Mouse (Mus musculus) forebrain, embryonic 14.5 days (tissue): ENCODE measurements around the gene Etl4. TPM values are rescaled to one million over a fixed set of nuclear protein-coding genes. Genes with fewer than 3 reads are reported as not detected.

ENCODE experiments used
- ATAC-seq: fragments of 200-750 bp; cut with Nextera tagmentation; 2 replicates; pipeline ENCODE4 v1.8.0; 2017; ENCODE audit warnings: mild to moderate bottlenecking, moderate library complexity
- DNase-seq: peaks from one replicate; pipeline ENCODE4 v3.0.0-alpha.2; 2015; ENCODE audit warnings: low spot score
- H3K27ac ChIP-seq: fragments of 300-500 bp; sonication (generic); 2 replicates; pipeline ENCODE4 v1.5.1; 2014; ENCODE audit warnings: low read depth, mild to moderate bottlenecking, control low read depth, low read length, moderate library complexity
- H3K27me3 ChIP-seq: fragments of 300-500 bp; sonication (generic); replicated peaks from 2 replicates; pipeline ENCODE4 v1.6.1; 2014; ENCODE audit warnings: low read length, control low read depth, mixed read lengths; ENCODE audit not compliant: control insufficient read depth, insufficient read depth
- H3K36me3 ChIP-seq: fragments of 300-500 bp; sonication (generic); 2 replicates; pipeline ENCODE4 v1.6.1; 2014; ENCODE audit warnings: low read length, control low read depth; ENCODE audit not compliant: control insufficient read depth, insufficient read depth
- H3K4me1 ChIP-seq: fragments of 300-500 bp; sonication (generic); 2 replicates; pipeline ENCODE4 v1.6.1; 2014; ENCODE audit warnings: antibody characterized with exemption, low read length, control low read depth; ENCODE audit not compliant: control insufficient read depth, insufficient read depth
- H3K4me2 ChIP-seq: fragments of 300-500 bp; sonication (generic); 2 replicates; pipeline ENCODE4 v1.6.1; 2014; ENCODE audit warnings: mild to moderate bottlenecking, control low read depth, low read length
- H3K4me3 ChIP-seq: fragments of 300-500 bp; sonication (generic); 2 replicates; pipeline ENCODE4 v1.5.1; 2014; ENCODE audit warnings: low read depth, low read length, control low read depth
- H3K9ac ChIP-seq: fragments of 300-500 bp; sonication (generic); 2 replicates; pipeline ENCODE4 v1.6.1; 2014; ENCODE audit warnings: mild to moderate bottlenecking, low read length, control low read depth, moderate library complexity
- H3K9me3 ChIP-seq: fragments of 300-500 bp; sonication (generic); replicated peaks from 2 replicates; pipeline ENCODE4 v1.6.1; 2016; ENCODE audit warnings: low read length, control low read depth, mixed read lengths; ENCODE audit not compliant: control insufficient read depth
- WGBS: fragments of 180-500 bp; shearing (Covaris S2); extraction: QIAGEN DNeasy Blood & Tissue Kit; methylation state at CpG from one replicate; pipeline ENCODE4 v1.1.7; 2014; 5-methylcytosine and 5-hydroxymethylcytosine counted together
- polyA plus RNA-seq: library from polyadenylated mRNA; unstranded; fragments of >200 nt; fragmentation: Nextera tagmentation; extraction: Ambion mirVana; gene quantifications from 2 replicates; pipeline ENCODE4 v1.2.1, GENCODE M21; 2014

Etl4 gene
- polyA plus RNA-seq, 1 experiment from 2014 or later = 14.7 TPM

- Histone ChIP-seq H3K9me3 (no peaks in the 10 kb centered on the region), H3K4me3 (no peak overlapping the region), H3K27ac (no peak overlapping the region), H3K9ac (no peak overlapping the region), H3K4me1 (no peaks in the 10 kb centered on the region), H3K4me2 (no peak overlapping the region), H3K27me3 (no peaks in the 10 kb centered on the region), H3K36me3 (no peaks in the 10 kb centered on the region)
- DNase-seq (no peak), ATAC-seq (no peak)
- WGBS = 89% methylated on average over 7 of the region's 7 CpGs
Measured at GRCm38 (mm10) chr2:20759045-20759662, 849.6 kb downstream of the Etl4 start.

- no peaks in the 10 kb centered on the region for H3K9me3 ChIP-seq
- H3K27me3 ChIP-seq = no peaks in the 10 kb centered on the region
- no peak overlapping the region for H3K4me2 ChIP-seq
- no peak overlapping the region for H3K9ac ChIP-seq
- no peak overlapping the region for H3K4me3 ChIP-seq
- no peaks in the 10 kb centered on the region for H3K36me3 ChIP-seq
- no peaks in the 10 kb centered on the region for H3K4me1 ChIP-seq
- WGBS = 91% methylated on average over 5 of the region's 5 CpGs
- no peak overlapping the region for H3K27ac ChIP-seq
- DNase-seq (no peak), ATAC-seq (no peak)
Measured at GRCm38 (mm10) chr2:20761320-20761719, 851.7 kb downstream of the Etl4 start.

GRCm38 (mm10) chr2:20761751-20762150, 852.2 kb downstream of the Etl4 start:
- no peaks in the 10 kb centered on the region for H3K36me3 ChIP-seq
- H3K27ac ChIP-seq = no peak overlapping the region
- no peaks in the 10 kb centered on the region for H3K27me3 ChIP-seq
- WGBS = 96% methylated on average over 3 of the region's 3 CpGs
- H3K9ac ChIP-seq = no peak overlapping the region
- H3K4me1 ChIP-seq = no peaks in the 10 kb centered on the region
- DNase-seq (no peak), ATAC-seq (no peak)
- H3K4me2 ChIP-seq = no peak overlapping the region
- no peaks in the 10 kb centered on the region for H3K9me3 ChIP-seq
- H3K4me3 ChIP-seq = no peak overlapping the region

- Histone ChIP-seq H3K4me2 (no peak overlapping the region), H3K36me3 (no peaks in the 10 kb centered on the region), H3K27me3 (no peaks in the 10 kb centered on the region), H3K9ac (no peak overlapping the region), H3K9me3 (no peaks in the 10 kb centered on the region), H3K27ac (no peak overlapping the region), H3K4me1 (no peaks in the 10 kb centered on the region), H3K4me3 (no peak overlapping the region)
- DNase-seq = no peak
- WGBS = 64% methylated on average over 4 of the region's 4 CpGs
- ATAC-seq = no peak
Measured at GRCm38 (mm10) chr2:20763511-20764212, 854.1 kb downstream of the Etl4 start.

- Histone ChIP-seq H3K4me2 (no peak overlapping the region), H3K27ac (no peak overlapping the region), H3K27me3 (no peaks in the 10 kb centered on the region), H3K36me3 (no peaks in the 10 kb centered on the region), H3K4me3 (no peak overlapping the region), H3K9me3 (no peaks in the 10 kb centered on the region), H3K4me1 (no peaks in the 10 kb centered on the region; the same call in 1 of the 2 replicates), H3K9ac (no peak overlapping the region)
- DNase-seq (no peak), ATAC-seq (no peak)
Measured at GRCm38 (mm10) chr2:20764566-20765090, 855.0 kb downstream of the Etl4 start.

- no peak overlapping the region for H3K27ac ChIP-seq
- H3K9ac ChIP-seq = no peak overlapping the region
- H3K4me3 ChIP-seq = no peak overlapping the region
- no peaks in the 10 kb centered on the region for H3K27me3 ChIP-seq
- no peak for DNase-seq
- H3K36me3 ChIP-seq = no peaks in the 10 kb centered on the region
- 64% methylated on average over 5 of the region's 5 CpGs for WGBS
- ATAC-seq = no peak
- no peaks in the 10 kb centered on the region; the same call in 1 of the 2 replicates for H3K4me1 ChIP-seq
- H3K9me3 ChIP-seq = no peaks in the 10 kb centered on the region
- no peak overlapping the region for H3K4me2 ChIP-seq
Measured at GRCm38 (mm10) chr2:20768681-20769080, 859.1 kb downstream of the Etl4 start.

- no peak for ATAC-seq
Measured at GRCm38 (mm10) chr2:20770171-20770570, 860.6 kb downstream of the Etl4 start.

GRCm38 (mm10) chr2:20774462-20774861, 864.9 kb downstream of the Etl4 start:
- H3K4me2 ChIP-seq = no peak overlapping the region
- ATAC-seq (no peak), DNase-seq (no peak)
- no peaks in the 10 kb centered on the region; the same call in 1 of the 2 replicates for H3K4me1 ChIP-seq
- H3K4me3 ChIP-seq = no peak overlapping the region
- no peak overlapping the region for H3K27ac ChIP-seq
- no peak overlapping the region for H3K9ac ChIP-seq
- H3K9me3 ChIP-seq = no peaks in the 10 kb centered on the region
- H3K27me3 ChIP-seq = no peaks in the 10 kb centered on the region
- peaks cover 2% of the 10 kb centered on the region; the same call in 1 of the 2 replicates for H3K36me3 ChIP-seq
- WGBS = 89% methylated on average over 2 of the region's 2 CpGs

More at GRCm38 (mm10) chr2:20770171-20770570, 860.6 kb downstream of the Etl4 start:
- H3K4me1 ChIP-seq = no peaks in the 10 kb centered on the region; the same call in 1 of the 2 replicates
- no peak overlapping the region for H3K4me3 ChIP-seq
- no peak overlapping the region for H3K4me2 ChIP-seq
- no peak overlapping the region for H3K27ac ChIP-seq
- H3K27me3 ChIP-seq = no peaks in the 10 kb centered on the region
- no peak for DNase-seq
- H3K9me3 ChIP-seq = no peaks in the 10 kb centered on the region
- H3K9ac ChIP-seq = no peak overlapping the region
- no peaks in the 10 kb centered on the region for H3K36me3 ChIP-seq

- no peak for ATAC-seq
- Histone ChIP-seq H3K4me1 (no peaks in the 10 kb centered on the region), H3K4me3 (no peak overlapping the region), H3K4me2 (no peak overlapping the region), H3K36me3 (peaks cover 2% of the 10 kb centered on the region; the same call in 1 of the 2 replicates), H3K27ac (no peak overlapping the region), H3K9ac (no peak overlapping the region), H3K9me3 (no peaks in the 10 kb centered on the region), H3K27me3 (no peaks in the 10 kb centered on the region)
- 93% methylated on average over 6 of the region's 6 CpGs for WGBS
- no peak for DNase-seq
Measured at GRCm38 (mm10) chr2:20776171-20776704, 866.7 kb downstream of the Etl4 start.
